Mouse (Mus musculus): Measurements from ENCODE around the gene Erp44.

DNA sequence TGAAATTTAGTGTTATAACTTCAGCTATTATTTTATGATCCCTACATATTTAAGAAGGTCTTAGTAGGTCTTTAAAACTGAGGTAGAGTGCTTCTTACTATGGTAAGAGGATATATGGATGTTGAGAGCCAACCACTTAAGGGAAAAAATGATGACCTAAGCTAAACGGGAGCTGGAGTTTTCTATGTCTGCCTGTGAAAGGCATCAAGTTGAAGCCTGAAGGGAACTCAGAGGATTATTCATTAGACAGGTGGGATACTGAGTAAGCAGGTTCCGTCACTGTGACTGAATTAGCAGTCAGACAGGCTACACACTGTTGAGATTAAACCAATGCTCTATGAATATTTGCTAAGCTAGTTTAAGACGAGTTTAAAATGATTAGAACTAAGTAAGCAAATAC lies 2.3 kb downstream of the Erp44 start:
- TF ChIP-seq CTCF (conservative IDR thresholded peaks at IDR 0.05; ENCODE audit: low read length) (no peak), NANOG (IDR thresholded peaks at IDR 0.05; ENCODE audit: borderline replicate concordance, low read length) (no peak), POU5F1 (IDR thresholded peaks at IDR 0.05; ENCODE audit: borderline replicate concordance, low read length) (no peak)

Measured in E14TG2a.4 (cell line).